Mouse (Mus musculus): ENCODE results near the gene Zfp710. TPM values are rescaled to one million over a fixed set of nuclear protein-coding genes. Genes with fewer than 3 reads are reported as not detected.

The Zfp710 gene
- total and polyA plus RNA-seq, 3 experiments: 14.8 to 19.1 TPM; not detected in 1

DNA sequence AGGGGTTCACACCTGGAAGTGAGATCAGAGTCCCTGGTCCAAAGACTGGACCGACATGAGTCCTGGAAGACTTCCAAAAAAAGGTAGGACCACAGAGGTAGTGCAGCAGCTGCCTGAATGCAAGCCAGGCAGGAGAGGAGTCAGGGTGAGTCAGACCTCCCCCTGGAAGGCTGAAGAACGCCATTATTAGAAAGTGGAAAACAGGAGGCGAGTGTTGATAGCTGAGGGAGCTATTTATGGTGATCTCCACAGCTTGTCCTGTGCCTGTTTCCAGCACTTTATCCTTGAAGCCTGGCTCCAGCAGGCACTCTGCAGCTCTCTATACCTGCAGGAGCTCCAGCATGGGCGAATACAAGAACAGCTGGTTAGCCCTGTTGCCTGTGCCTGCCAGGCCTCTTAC is 94.6 kb downstream of the Zfp710 start:
- H3K27me3 ChIP-seq (ENCODE audit: control insufficient read depth in 1 of 2, insufficient read depth in 2 of 2, low read length in 2 of 2): no peaks in the 10 kb centered on the region
- H3K9me3 ChIP-seq (replicated peaks; ENCODE audit: insufficient read depth, low read length): no peaks in the 10 kb centered on the region
- H3K9ac ChIP-seq (ENCODE audit: control insufficient read depth, low read depth, low read length, poor library complexity, severe bottlenecking): no peak overlapping the region
- H3K36me3 ChIP-seq (ENCODE audit: control insufficient read depth in 1 of 2, insufficient read depth in 2 of 2, low read length in 2 of 2): peaks cover 0 to 10% of the 10 kb centered on the region in 2 experiments; a peak in 2 of 4 replicates
- peaks cover 12% of the 10 kb centered on the region for H3K79me2 ChIP-seq (ENCODE audit: control insufficient read depth, insufficient read depth, low read length, poor library complexity)
- peaks cover 4 to 14% of the 10 kb centered on the region in 2 experiments; a peak in 3 of 4 replicates for H3K4me1 ChIP-seq (ENCODE audit: control insufficient read depth in 1 of 2, insufficient read depth in 2 of 2, low read length in 2 of 2)
- H3K27ac ChIP-seq (ENCODE audit: control insufficient read depth, low read depth, low read length): no peak overlapping the region
- no peak overlapping the region for H3K4me3 ChIP-seq (ENCODE audit: control insufficient read depth in 1 of 2, insufficient read depth in 1 of 2, low read depth in 2 of 2, low read length in 2 of 2)
- TF ChIP-seq CTCF (IDR thresholded peaks at IDR 0.05 in 2 of 3, conservative IDR thresholded peaks at IDR 0.05 in 1 of 3; ENCODE audit: control insufficient read depth in 1 of 3, insufficient read depth in 1 of 3, low read depth in 2 of 3, low read length in 3 of 3, poor library complexity in 1 of 3, severe bottlenecking in 1 of 3): no peak
- no peak for TF ChIP-seq MAZ (IDR thresholded peaks at IDR 0.05; ENCODE audit: low read depth, low read length)
- TF ChIP-seq E2F4 (IDR thresholded peaks at IDR 0.05; ENCODE audit: borderline replicate concordance, low read depth, low read length): no peak
- no peak for TF ChIP-seq MYC (IDR thresholded peaks at IDR 0.05; ENCODE audit: low read depth, low read length)
- TF ChIP-seq SMC3 (IDR thresholded peaks at IDR 0.05; ENCODE audit: low read depth, low read length): no peak
- TF ChIP-seq JUND (IDR thresholded peaks at IDR 0.05; ENCODE audit: low read depth, low read length): no peak
- no peak for TF ChIP-seq ZC3H11A (IDR thresholded peaks at IDR 0.05; ENCODE audit: low read depth, low read length)
- no peak for TF ChIP-seq POLR2AphosphoS5 (IDR thresholded peaks at IDR 0.05; ENCODE audit: borderline replicate concordance, low read depth, low read length)
- TF ChIP-seq ZKSCAN1 (IDR thresholded peaks at IDR 0.05; ENCODE audit: low read depth, low read length): no peak
- TF ChIP-seq CHD2 (IDR thresholded peaks at IDR 0.05; ENCODE audit: low read length): no peak
- no peak for TF ChIP-seq GATA1 (IDR thresholded peaks at IDR 0.05; ENCODE audit: low read depth, low read length)
- no peak for TF ChIP-seq UBTF (IDR thresholded peaks at IDR 0.05; ENCODE audit: borderline replicate concordance, insufficient read depth, low read depth, low read length)
- TF ChIP-seq POLR2AphosphoS2 (IDR thresholded peaks at IDR 0.05; ENCODE audit: low read length): no peak
- no peak for TF ChIP-seq ELF1 (IDR thresholded peaks at IDR 0.05; ENCODE audit: low read depth, low read length)
- no peak for DNase-seq (ENCODE audit: low read depth, low spot score)

DNA sequence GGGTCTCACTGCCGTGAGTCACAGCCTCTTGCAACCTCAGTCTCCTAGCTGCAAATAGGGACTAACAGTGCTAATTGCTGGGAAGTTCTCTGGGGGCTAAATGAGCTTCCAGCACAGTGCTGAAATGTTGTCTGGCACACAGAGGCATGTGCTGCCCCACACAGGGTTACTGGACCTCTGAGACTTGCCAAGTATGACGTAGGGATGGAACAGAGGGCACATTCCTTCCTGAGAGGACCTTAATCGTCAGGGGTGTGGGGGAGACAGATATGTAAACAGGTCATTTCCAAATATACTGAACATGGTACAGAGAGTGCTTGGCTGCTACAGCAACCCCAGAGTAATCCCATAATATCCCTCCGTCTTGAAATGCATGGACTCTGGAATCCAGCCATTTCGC is 96.5 kb downstream of the Zfp710 start:
- no peaks in the 10 kb centered on the region for H3K27me3 ChIP-seq (ENCODE audit: control insufficient read depth in 1 of 2, insufficient read depth in 2 of 2, low read length in 2 of 2)
- H3K27ac ChIP-seq (ENCODE audit: control insufficient read depth, low read depth, low read length): no peak overlapping the region
- DNase-seq (ENCODE audit: low read depth, low spot score): no peak
- no peaks in the 10 kb centered on the region for H3K79me2 ChIP-seq (ENCODE audit: control insufficient read depth, insufficient read depth, low read length, poor library complexity)
- no peak for TF ChIP-seq E2F4 (IDR thresholded peaks at IDR 0.05; ENCODE audit: borderline replicate concordance, low read depth, low read length)
- TF ChIP-seq SMC3 (IDR thresholded peaks at IDR 0.05; ENCODE audit: low read depth, low read length): no peak
- TF ChIP-seq MEF2A (IDR thresholded peaks at IDR 0.05; ENCODE audit: extremely low read depth, insufficient replicate concordance, low read depth, low read length, poor library complexity, severe bottlenecking): no peak
- TF ChIP-seq MYC (IDR thresholded peaks at IDR 0.05; ENCODE audit: low read depth, low read length): no peak
- no peak for TF ChIP-seq NRF1 (IDR thresholded peaks at IDR 0.05; ENCODE audit: insufficient read depth, low read depth, low read length, poor library complexity, severe bottlenecking)
- no peak for TF ChIP-seq RAD21 (IDR thresholded peaks at IDR 0.05; ENCODE audit: low read depth, low read length)
- no peak for TF ChIP-seq MXI1 (IDR thresholded peaks at IDR 0.05; ENCODE audit: low read depth, low read length)
- TF ChIP-seq CTCF (IDR thresholded peaks at IDR 0.05 in 2 of 3, conservative IDR thresholded peaks at IDR 0.05 in 1 of 3; ENCODE audit: control insufficient read depth in 1 of 3, insufficient read depth in 1 of 3, low read depth in 2 of 3, low read length in 3 of 3, poor library complexity in 1 of 3, severe bottlenecking in 1 of 3): no peak
- no peak for TF ChIP-seq SIN3A (IDR thresholded peaks at IDR 0.05; ENCODE audit: low read length)
- no peak for TF ChIP-seq KAT2A (conservative IDR thresholded peaks at IDR 0.05; ENCODE audit: low read depth, low read length)
- no peak overlapping the region for H3K9ac ChIP-seq (ENCODE audit: control insufficient read depth, low read depth, low read length, poor library complexity, severe bottlenecking)
- no peaks in the 10 kb centered on the region for H3K9me3 ChIP-seq (replicated peaks; ENCODE audit: insufficient read depth, low read length)
- H3K4me1 ChIP-seq (ENCODE audit: control insufficient read depth in 1 of 2, insufficient read depth in 2 of 2, low read length in 2 of 2): peaks cover 4 to 14% of the 10 kb centered on the region in 2 experiments; a peak in 3 of 4 replicates
- H3K36me3 ChIP-seq (ENCODE audit: control insufficient read depth in 1 of 2, insufficient read depth in 2 of 2, low read length in 2 of 2): peaks cover 0 to 10% of the 10 kb centered on the region in 2 experiments; a peak in 2 of 4 replicates
- no peak overlapping the region for H3K4me3 ChIP-seq (ENCODE audit: control insufficient read depth in 1 of 2, insufficient read depth in 1 of 2, low read depth in 2 of 2, low read length in 2 of 2)

Data from MEL (cell line).